Mouse (Mus musculus): ENCODE results near the gene Ubl3. TPM values are rescaled to one million over a fixed set of nuclear protein-coding genes. Genes with fewer than 3 reads are reported as not detected.
A peak's percentile ranks its signal among the peaks of the same experiment; 100 is the strongest.

Ubl3 gene
- polyA plus RNA-seq, 1 experiment from 2014 or later = 86.3 TPM

DNA sequence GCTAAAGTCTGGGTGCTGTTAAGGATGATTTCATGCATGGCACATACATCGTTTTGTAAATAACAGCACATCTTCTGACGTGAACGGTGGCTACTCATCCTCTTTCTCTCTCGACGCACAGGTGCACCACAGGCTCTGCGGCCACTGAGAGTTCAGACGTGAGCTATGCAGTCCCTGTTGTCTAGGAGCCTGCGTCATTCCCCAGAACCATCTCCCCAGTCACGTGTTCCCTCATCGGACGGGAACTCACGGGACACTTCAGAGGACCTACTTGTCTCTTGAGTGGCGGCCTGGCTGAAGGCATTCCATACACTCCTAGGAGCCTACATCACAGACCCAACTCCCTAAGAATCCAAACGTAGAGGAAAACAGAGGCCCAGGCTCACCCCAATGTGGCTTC is 1.1 kb upstream of the Ubl3 start:
- Histone ChIP-seq H3K4me1 (ENCODE audit: insufficient read depth) (peaks cover 18% of the 10 kb centered on the region), H3K36me3 (ENCODE audit: insufficient read depth) (no peaks in the 10 kb centered on the region), H3K4me2 (no peak overlapping the region), H3K27ac (ENCODE audit: low read depth) (no peak overlapping the region), H3K27me3 (ENCODE audit: insufficient read depth, low read length) (no peaks in the 10 kb centered on the region), H3K4me3 (ENCODE audit: low read depth, low read length) (no peak overlapping the region), H3K9me3 (ENCODE audit: low read depth, low read length) (no peaks in the 10 kb centered on the region), H3K9ac (no peak overlapping the region)
- DNase-seq (no peak), ATAC-seq (ENCODE audit: insufficient read depth) (no peak)
- 38% methylated on average over 14 of the region's 14 CpGs for whole genome bisulfite sequencing
- no peak for TF ChIP-seq CTCF (IDR thresholded peaks at IDR 0.05; ENCODE audit: low read depth)

- Histone ChIP-seq H3K4me1 (ENCODE audit: insufficient read depth) (peaks cover 28% of the 10 kb centered on the region), H3K27me3 (ENCODE audit: insufficient read depth, low read length) (no peaks in the 10 kb centered on the region), H3K4me2 (peak overlapping the region; percentile 80), H3K36me3 (ENCODE audit: insufficient read depth) (no peaks in the 10 kb centered on the region), H3K9me3 (ENCODE audit: low read depth, low read length) (no peaks in the 10 kb centered on the region), H3K9ac (peak overlapping the region; percentile 77), H3K27ac (ENCODE audit: low read depth) (peak overlapping the region; percentile 98), H3K4me3 (ENCODE audit: low read depth, low read length) (peak overlapping the region; percentile 68)
- DNase-seq (peak; percentile 62), ATAC-seq (ENCODE audit: insufficient read depth) (no peak)
- TF ChIP-seq CTCF (IDR thresholded peaks at IDR 0.05; ENCODE audit: low read depth) = no peak
- 1% methylated on average over 17 of the region's 17 CpGs for WGBS
Observed at GRCm38 (mm10) chr5:148551764-148552136, 839 bp downstream of the Ubl3 start.

DNA sequence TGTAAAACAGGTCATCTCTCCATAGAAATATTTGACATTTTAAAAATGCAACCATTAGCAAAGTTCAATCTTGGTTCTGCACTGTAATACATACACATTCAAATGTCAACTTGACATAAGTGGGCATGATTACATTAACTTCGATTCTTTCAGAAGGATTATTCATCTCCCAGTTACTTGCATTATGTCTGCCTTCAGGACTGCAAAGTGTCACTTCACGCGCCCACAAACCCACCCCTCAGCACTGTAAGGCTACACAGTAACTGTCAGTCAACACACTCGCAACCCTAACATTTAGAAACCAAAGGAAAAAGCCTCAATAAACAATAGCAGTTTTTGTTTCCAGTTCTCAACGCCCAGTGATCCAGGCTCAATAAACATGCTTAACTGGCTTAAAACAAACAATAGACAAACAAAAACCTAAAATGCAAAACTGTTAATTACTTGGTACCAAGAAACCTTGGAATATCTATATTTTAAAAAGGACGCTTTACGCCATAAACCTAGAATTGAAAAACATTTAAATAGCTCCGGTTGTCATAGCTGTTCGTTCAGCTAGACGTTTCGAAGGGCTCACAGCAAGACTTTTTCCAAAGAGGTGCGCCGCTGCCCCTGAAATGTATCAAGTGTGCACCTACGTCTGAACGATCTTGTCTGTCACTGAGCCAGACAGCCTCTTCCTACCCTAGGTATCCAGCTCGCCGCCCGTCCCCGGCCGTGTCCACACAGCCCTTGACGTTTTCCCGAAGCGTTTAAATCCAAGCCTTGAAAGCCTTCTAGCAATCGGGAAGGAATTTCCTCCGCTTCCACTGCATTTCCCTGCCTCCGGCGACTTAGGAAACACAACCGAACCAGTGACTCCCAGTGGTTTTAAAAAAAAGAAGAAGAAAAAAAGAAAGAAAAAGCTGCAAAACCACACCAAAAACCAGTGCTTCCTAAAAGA is 1.5 kb downstream of the Ubl3 start:
- H3K27ac ChIP-seq (ENCODE audit: low read depth) = peak overlapping the region; percentile 98
- H3K9ac ChIP-seq = peak overlapping the region; percentile 77
- H3K27me3 ChIP-seq (ENCODE audit: insufficient read depth, low read length) = no peaks in the 10 kb centered on the region
- no peaks in the 10 kb centered on the region for H3K36me3 ChIP-seq (ENCODE audit: insufficient read depth)
- ATAC-seq (ENCODE audit: insufficient read depth) (no peak), DNase-seq (peak; percentile 68)
- peak overlapping the region; percentile 80 for H3K4me2 ChIP-seq
- H3K4me3 ChIP-seq (ENCODE audit: low read depth, low read length) = peak overlapping the region; percentile 68
- peaks cover 30% of the 10 kb centered on the region for H3K4me1 ChIP-seq (ENCODE audit: insufficient read depth)
- no peaks in the 10 kb centered on the region for H3K9me3 ChIP-seq (ENCODE audit: low read depth, low read length)
- no peak for TF ChIP-seq CTCF (IDR thresholded peaks at IDR 0.05; ENCODE audit: low read depth)
- WGBS = under 1% methylated on average over 28 of the region's 28 CpGs

- Histone ChIP-seq H3K36me3 (ENCODE audit: insufficient read depth) (no peaks in the 10 kb centered on the region), H3K27me3 (ENCODE audit: insufficient read depth, low read length) (no peaks in the 10 kb centered on the region), H3K9ac (peak overlapping the region; percentile 40), H3K9me3 (ENCODE audit: low read depth, low read length) (no peaks in the 10 kb centered on the region), H3K27ac (ENCODE audit: low read depth) (peak overlapping the region; percentile 38; the same call in 1 of the 2 replicates), H3K4me1 (ENCODE audit: insufficient read depth) (peaks cover 30% of the 10 kb centered on the region), H3K4me3 (ENCODE audit: low read depth, low read length) (peak overlapping the region; percentile 68), H3K4me2 (peak overlapping the region; percentile 80)
- no peak for ATAC-seq (ENCODE audit: insufficient read depth)
- peak; percentile 56 for DNase-seq
- no peak for TF ChIP-seq CTCF (IDR thresholded peaks at IDR 0.05; ENCODE audit: low read depth)
- 2% methylated on average over 6 of the region's 6 CpGs for WGBS
Observed at GRCm38 (mm10) chr5:148550393-148550792, 2.2 kb downstream of the Ubl3 start.

- no peaks in the 10 kb centered on the region for H3K27me3 ChIP-seq (ENCODE audit: insufficient read depth, low read length)
- WGBS = 21% methylated on average over 4 of the region's 4 CpGs
- H3K4me2 ChIP-seq = peak overlapping the region; percentile 80
- no peak overlapping the region for H3K27ac ChIP-seq (ENCODE audit: low read depth)
- no peaks in the 10 kb centered on the region for H3K9me3 ChIP-seq (ENCODE audit: low read depth, low read length)
- no peaks in the 10 kb centered on the region for H3K36me3 ChIP-seq (ENCODE audit: insufficient read depth)
- H3K4me3 ChIP-seq (ENCODE audit: low read depth, low read length) = peak overlapping the region; percentile 68; the same call in 1 of the 2 replicates
- ATAC-seq (ENCODE audit: insufficient read depth) (no peak), DNase-seq (no peak)
- no peak for TF ChIP-seq CTCF (IDR thresholded peaks at IDR 0.05; ENCODE audit: low read depth)
- peaks cover 24% of the 10 kb centered on the region for H3K4me1 ChIP-seq (ENCODE audit: insufficient read depth)
- no peak overlapping the region for H3K9ac ChIP-seq
Observed at GRCm38 (mm10) chr5:148549307-148549706, 3.3 kb downstream of the Ubl3 start.

DNA sequence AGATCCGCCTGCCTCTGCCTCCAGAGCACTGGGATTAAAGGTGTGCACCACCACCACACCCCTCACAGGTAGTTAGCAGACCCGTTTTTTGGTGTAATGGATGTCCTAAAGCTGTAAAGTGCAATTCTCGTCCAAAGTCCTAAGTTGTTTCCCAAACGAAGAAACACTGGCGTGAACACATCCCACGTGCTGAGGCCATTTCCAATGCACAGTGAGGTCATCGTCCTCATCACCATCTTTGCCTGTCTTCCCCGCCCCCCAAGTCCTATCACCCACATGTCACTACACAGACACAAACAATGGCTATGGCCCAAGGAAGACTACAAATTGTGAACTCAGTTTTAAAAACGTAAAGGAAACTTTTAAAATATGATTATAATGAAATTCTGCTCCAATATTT is 4.0 kb downstream of the Ubl3 start:
- Histone ChIP-seq H3K27ac (ENCODE audit: low read depth) (no peak overlapping the region), H3K27me3 (ENCODE audit: insufficient read depth, low read length) (no peaks in the 10 kb centered on the region), H3K4me1 (ENCODE audit: insufficient read depth) (peaks cover 21% of the 10 kb centered on the region), H3K4me2 (peak overlapping the region; percentile 19), H3K9me3 (ENCODE audit: low read depth, low read length) (no peaks in the 10 kb centered on the region), H3K9ac (no peak overlapping the region), H3K4me3 (ENCODE audit: low read depth, low read length) (no peak overlapping the region), H3K36me3 (ENCODE audit: insufficient read depth) (no peaks in the 10 kb centered on the region)
- DNase-seq (no peak), ATAC-seq (ENCODE audit: insufficient read depth) (no peak)
- WGBS = 51% methylated on average over 9 of the region's 9 CpGs
- TF ChIP-seq CTCF (IDR thresholded peaks at IDR 0.05; ENCODE audit: low read depth) = no peak

- Histone ChIP-seq H3K4me3 (ENCODE audit: low read depth, low read length) (no peak overlapping the region), H3K4me1 (ENCODE audit: insufficient read depth) (peaks cover 21% of the 10 kb centered on the region), H3K9ac (no peak overlapping the region), H3K27ac (ENCODE audit: low read depth) (no peak overlapping the region; the same call in 1 of the 2 replicates), H3K9me3 (ENCODE audit: low read depth, low read length) (no peaks in the 10 kb centered on the region), H3K36me3 (ENCODE audit: insufficient read depth) (no peaks in the 10 kb centered on the region), H3K27me3 (ENCODE audit: insufficient read depth, low read length) (no peaks in the 10 kb centered on the region), H3K4me2 (peak overlapping the region; percentile 19)
- peak; percentile 51 for TF ChIP-seq CTCF (IDR thresholded peaks at IDR 0.05; ENCODE audit: low read depth)
- peak; percentile 91 for DNase-seq
- no peak for ATAC-seq (ENCODE audit: insufficient read depth)
- 14% methylated on average over 10 of the region's 10 CpGs for WGBS
Observed at GRCm38 (mm10) chr5:148547870-148548456, 4.6 kb downstream of the Ubl3 start.

All from lung, embryonic 14.5 days (tissue).